Mouse (Mus musculus) embryo, embryonic 10 days (tissue): ENCODE measurements at regions not wholly inside any gene's neighbourhood (a gene's known extent, or its start where the extent isn't known, plus 50 kb on each side); places are given as distances from the start of the nearest gene placed in this dataset.

ENCODE experiments used
- DNase-seq: peaks from one replicate; pipeline ENCODE4 v3.0.0-alpha.2; 2015; ENCODE audit warnings: low spot score

- peak; percentile 31 for DNase-seq
These were observed 284.7 kb upstream of the N6amt1 start for GRCm38 (mm10) chr16:87069294-87069693.

GRCm38 (mm10) chr16:87067981-87068380, 286.0 kb upstream of the N6amt1 start:
- DNase-seq: no peak

GRCm38 (mm10) chr16:87067523-87067922, 286.5 kb upstream of the N6amt1 start:
- DNase-seq: no peak

- DNase-seq: no peak
These were observed 293.5 kb upstream of the N6amt1 start for GRCm38 (mm10) chr16:87060473-87060872.

GRCm38 (mm10) chr16:87049741-87050383, 304.1 kb upstream of the N6amt1 start:
- DNase-seq: no peak

- DNase-seq: no peak
These were observed 309.0 kb upstream of the N6amt1 start for GRCm38 (mm10) chr16:87044773-87045561.

- no peak for DNase-seq
These were observed 310.3 kb upstream of the N6amt1 start for GRCm38 (mm10) chr16:87043689-87044088.

- no peak for DNase-seq
These were observed 313.6 kb upstream of the N6amt1 start for GRCm38 (mm10) chr16:87040366-87040765.

GRCm38 (mm10) chr16:87039861-87040260, 314.1 kb upstream of the N6amt1 start:
- no peak for DNase-seq

- DNase-seq: no peak
These were observed 316.9 kb upstream of the N6amt1 start for GRCm38 (mm10) chr16:87037061-87037460.

- no peak for DNase-seq
These were observed 322.1 kb upstream of the N6amt1 start for GRCm38 (mm10) chr16:87031836-87032235.

GRCm38 (mm10) chr16:87028516-87029145, 325.4 kb upstream of the N6amt1 start:
- DNase-seq: no peak

GRCm38 (mm10) chr16:87027621-87028020, 326.4 kb upstream of the N6amt1 start:
- DNase-seq: no peak

- no peak for DNase-seq
These were observed 331.9 kb upstream of the N6amt1 start for GRCm38 (mm10) chr16:87022041-87022440.

- no peak for DNase-seq
These were observed 336.8 kb upstream of the N6amt1 start for GRCm38 (mm10) chr16:87017107-87017670.

- peak; percentile 6 for DNase-seq
These were observed 352.4 kb upstream of the N6amt1 start for GRCm38 (mm10) chr16:87001579-87001978.

- no peak for DNase-seq
These were observed 352.9 kb upstream of the N6amt1 start for GRCm38 (mm10) chr16:87001135-87001534.

- DNase-seq: no peak
These were observed 382.3 kb upstream of the N6amt1 start for GRCm38 (mm10) chr16:86971691-86972090.

- no peak for DNase-seq
These were observed 404.3 kb upstream of the N6amt1 start for GRCm38 (mm10) chr16:86949681-86950080.

- DNase-seq: no peak
These were observed 408.3 kb upstream of the N6amt1 start for GRCm38 (mm10) chr16:86945531-86946144.

- no peak for DNase-seq
These were observed 408.9 kb upstream of the N6amt1 start for GRCm38 (mm10) chr16:86945058-86945457.

GRCm38 (mm10) chr16:86934989-86935388, 419.0 kb upstream of the N6amt1 start:
- DNase-seq: no peak
